Mouse (Mus musculus) E14TG2a.4 (cell line): ENCODE measurements at regions not wholly inside any gene's neighbourhood (a gene's known extent, or its start where the extent isn't known, plus 50 kb on each side); places are given as distances from the start of the nearest gene placed in this dataset.

Experiments used
- CTCF ChIP-seq: conservative IDR thresholded peaks from 2 replicates; pipeline ENCODE4 v1.5.1; 2014; ENCODE audit warnings: low read length
- NANOG ChIP-seq: IDR thresholded peaks from 2 replicates; pipeline ENCODE4 v1.6.1; 2014; ENCODE audit warnings: borderline replicate concordance, low read length, mixed read lengths
- POU5F1 ChIP-seq: IDR thresholded peaks from 2 replicates; pipeline ENCODE4 v1.6.1; 2014; ENCODE audit warnings: low read length, borderline replicate concordance

GRCm38 (mm10) chr10:70846281-70847168 lies 190.8 kb upstream of the Phyhipl start:
- TF ChIP-seq POU5F1 (no peak), CTCF (no peak; the same call in 1 of the 2 replicates), NANOG (no peak)
